Mouse (Mus musculus): ENCODE measurements at regions not wholly inside any gene's neighbourhood (a gene's known extent, or its start where the extent isn't known, plus 50 kb on each side); places are given as distances from the start of the nearest gene placed in this dataset.

- no peaks in the 10 kb centered on the region for H3K4me1 ChIP-seq (ENCODE audit: control insufficient read depth, insufficient read depth, low read length)
- 87% methylated on average over 5 of the region's 5 CpGs for WGBS
- TF ChIP-seq CTCF (IDR thresholded peaks at IDR 0.05; ENCODE audit: insufficient read depth, low read depth, low read length) (no peak), POLR2A (IDR thresholded peaks at IDR 0.05; ENCODE audit: insufficient read depth, low read depth, low read length) (no peak)
- no peak overlapping the region for H3K4me3 ChIP-seq (ENCODE audit: insufficient read depth, low read depth, low read length)
- H3K27ac ChIP-seq (ENCODE audit: insufficient read depth, low read depth, low read length) = no peak overlapping the region
Observed at GRCm38 (mm10) chr1:56327381-56327780, 309.9 kb downstream of the Hsfy2 start.

- Histone ChIP-seq H3K4me3 (ENCODE audit: insufficient read depth, low read depth, low read length) (no peak overlapping the region), H3K4me1 (ENCODE audit: control insufficient read depth, insufficient read depth, low read length) (no peaks in the 10 kb centered on the region), H3K27ac (ENCODE audit: insufficient read depth, low read depth, low read length) (no peak overlapping the region)
- WGBS = 83% methylated on average over 3 of the region's 3 CpGs
- TF ChIP-seq POLR2A (IDR thresholded peaks at IDR 0.05; ENCODE audit: insufficient read depth, low read depth, low read length) (no peak), CTCF (IDR thresholded peaks at IDR 0.05; ENCODE audit: insufficient read depth, low read depth, low read length) (no peak)
Observed at GRCm38 (mm10) chr1:56308586-56308985, 328.6 kb downstream of the Hsfy2 start.

GRCm38 (mm10) chr1:56294391-56294790 is 342.8 kb downstream of the Hsfy2 start:
- 74% methylated on average over 2 of the region's 2 CpGs for WGBS
- Histone ChIP-seq H3K4me1 (ENCODE audit: control insufficient read depth, insufficient read depth, low read length) (no peaks in the 10 kb centered on the region), H3K4me3 (ENCODE audit: insufficient read depth, low read depth, low read length) (no peak overlapping the region), H3K27ac (ENCODE audit: insufficient read depth, low read depth, low read length) (no peak overlapping the region)
- TF ChIP-seq CTCF (IDR thresholded peaks at IDR 0.05; ENCODE audit: insufficient read depth, low read depth, low read length) (no peak), POLR2A (IDR thresholded peaks at IDR 0.05; ENCODE audit: insufficient read depth, low read depth, low read length) (no peak)

GRCm38 (mm10) chr1:56289748-56290147 is 347.5 kb downstream of the Hsfy2 start:
- no peak overlapping the region for H3K27ac ChIP-seq (ENCODE audit: insufficient read depth, low read depth, low read length)
- WGBS = 79% methylated on average over 1 of the region's 1 CpGs
- no peak for TF ChIP-seq POLR2A (IDR thresholded peaks at IDR 0.05; ENCODE audit: insufficient read depth, low read depth, low read length)
- no peak for TF ChIP-seq CTCF (IDR thresholded peaks at IDR 0.05; ENCODE audit: insufficient read depth, low read depth, low read length)
- H3K4me3 ChIP-seq (ENCODE audit: insufficient read depth, low read depth, low read length) = no peak overlapping the region
- no peaks in the 10 kb centered on the region for H3K4me1 ChIP-seq (ENCODE audit: control insufficient read depth, insufficient read depth, low read length)

- 77% methylated on average over 12 of the region's 12 CpGs for WGBS
- Histone ChIP-seq H3K4me1 (ENCODE audit: control insufficient read depth, insufficient read depth, low read length) (no peaks in the 10 kb centered on the region), H3K27ac (ENCODE audit: insufficient read depth, low read depth, low read length) (no peak overlapping the region), H3K4me3 (ENCODE audit: insufficient read depth, low read depth, low read length) (no peak overlapping the region)
- TF ChIP-seq POLR2A (IDR thresholded peaks at IDR 0.05; ENCODE audit: insufficient read depth, low read depth, low read length) (no peak), CTCF (IDR thresholded peaks at IDR 0.05; ENCODE audit: insufficient read depth, low read depth, low read length) (no peak)
Observed at GRCm38 (mm10) chr1:56286386-56287045, 350.7 kb downstream of the Hsfy2 start.

- Histone ChIP-seq H3K4me3 (ENCODE audit: insufficient read depth, low read depth, low read length) (no peak overlapping the region), H3K4me1 (ENCODE audit: control insufficient read depth, insufficient read depth, low read length) (no peaks in the 10 kb centered on the region), H3K27ac (ENCODE audit: insufficient read depth, low read depth, low read length) (no peak overlapping the region)
- TF ChIP-seq POLR2A (IDR thresholded peaks at IDR 0.05; ENCODE audit: insufficient read depth, low read depth, low read length) (no peak), CTCF (IDR thresholded peaks at IDR 0.05; ENCODE audit: insufficient read depth, low read depth, low read length) (no peak)
- WGBS = 75% methylated on average over 2 of the region's 2 CpGs
Observed at GRCm38 (mm10) chr1:56261708-56262107, 375.5 kb downstream of the Hsfy2 start.

GRCm38 (mm10) chr1:56260759-56261158 is 376.5 kb downstream of the Hsfy2 start:
- no peak for TF ChIP-seq CTCF (IDR thresholded peaks at IDR 0.05; ENCODE audit: insufficient read depth, low read depth, low read length)
- Histone ChIP-seq H3K27ac (ENCODE audit: insufficient read depth, low read depth, low read length) (no peak overlapping the region), H3K4me1 (ENCODE audit: control insufficient read depth, insufficient read depth, low read length) (no peaks in the 10 kb centered on the region), H3K4me3 (ENCODE audit: insufficient read depth, low read depth, low read length) (no peak overlapping the region)
- 81% methylated on average over 2 of the region's 2 CpGs for WGBS

GRCm38 (mm10) chr1:56256839-56257490 is 380.3 kb downstream of the Hsfy2 start:
- TF ChIP-seq POLR2A (IDR thresholded peaks at IDR 0.05; ENCODE audit: insufficient read depth, low read depth, low read length) (no peak), CTCF (IDR thresholded peaks at IDR 0.05; ENCODE audit: insufficient read depth, low read depth, low read length) (no peak)
- 89% methylated on average over 5 of the region's 5 CpGs for WGBS
- Histone ChIP-seq H3K4me1 (ENCODE audit: control insufficient read depth, insufficient read depth, low read length) (no peaks in the 10 kb centered on the region), H3K27ac (ENCODE audit: insufficient read depth, low read depth, low read length) (no peak overlapping the region), H3K4me3 (ENCODE audit: insufficient read depth, low read depth, low read length) (no peak overlapping the region)

GRCm38 (mm10) chr1:56239686-56240085 is 397.5 kb downstream of the Hsfy2 start:
- no peak overlapping the region for H3K4me3 ChIP-seq (ENCODE audit: insufficient read depth, low read depth, low read length)
- WGBS = 91% methylated on average over 6 of the region's 6 CpGs
- TF ChIP-seq POLR2A (IDR thresholded peaks at IDR 0.05; ENCODE audit: insufficient read depth, low read depth, low read length) (no peak), CTCF (IDR thresholded peaks at IDR 0.05; ENCODE audit: insufficient read depth, low read depth, low read length) (no peak)
- no peak overlapping the region for H3K27ac ChIP-seq (ENCODE audit: insufficient read depth, low read depth, low read length)
- H3K4me1 ChIP-seq (ENCODE audit: control insufficient read depth, insufficient read depth, low read length) = no peaks in the 10 kb centered on the region
